Mouse (Mus musculus) gastrocnemius, adult 2 months (tissue): ENCODE measurements at regions not wholly inside any gene's neighbourhood (a gene's known extent, or its start where the extent isn't known, plus 50 kb on each side); places are given as distances from the start of the nearest gene placed in this dataset.
A peak's percentile ranks its signal among the peaks of the same experiment; 100 is the strongest.

ENCODE experiments used
- DNase-seq: peaks from one replicate; pipeline ENCODE4 v3.0.0; 2022
- H3K27ac ChIP-seq: fragments of 200-600 bp; 2 replicates; pipeline ENCODE4 v1.8.1; 2022; ENCODE audit warnings: mild to moderate bottlenecking
- H3K4me3 ChIP-seq: fragments of 200-600 bp; 2 replicates; pipeline ENCODE4 v1.8.1; 2022; ENCODE audit warnings: mild to moderate bottlenecking, moderate library complexity
- CTCF ChIP-seq: fragments of 200-600 bp; IDR thresholded peaks from 2 replicates; pipeline ENCODE4 v1.8.1; 2022; ENCODE audit warnings: antibody characterized with exemption, mild to moderate bottlenecking, moderate library complexity
- intact Hi-C: fragments of 180-260 bp; cut with DNase I; formaldehyde crosslinking; loops from one replicate; pipeline ENCODE4 v1.15.1; 2025

DNA sequence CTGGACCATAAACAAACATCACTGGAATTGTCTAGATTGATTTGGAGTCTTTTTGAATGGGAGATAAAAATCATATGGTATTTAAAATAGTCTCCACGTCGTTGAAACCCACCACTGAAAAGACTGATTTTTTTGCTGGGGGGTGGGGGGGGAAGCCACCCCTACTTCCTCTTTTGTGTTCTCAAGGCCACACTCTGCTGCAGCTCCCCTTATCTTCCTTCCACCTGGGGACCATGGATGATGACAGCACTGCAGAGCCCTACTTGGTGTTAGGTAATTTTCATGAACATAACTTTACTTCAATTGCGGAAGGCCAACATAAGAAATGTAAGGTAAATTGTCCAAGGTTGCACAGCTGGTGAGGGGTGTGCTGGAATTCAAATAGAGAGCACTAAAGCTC is 232.4 kb upstream of the Vrk2 start:
- intact Hi-C loops: no loop called here
- no peak for TF ChIP-seq CTCF
- Histone ChIP-seq H3K4me3 (no peak overlapping the region), H3K27ac (no peak overlapping the region)
- DNase-seq: no peak

- intact Hi-C loops: no loop called here
- TF ChIP-seq CTCF: no peak
- DNase-seq: no peak
- no peak overlapping the region for H3K4me3 ChIP-seq
- H3K27ac ChIP-seq: no peak overlapping the region
These were observed 230.4 kb upstream of the Vrk2 start for GRCm38 (mm10) chr11:26824080-26824727.

GRCm38 (mm10) chr11:26821091-26821490 is 227.3 kb upstream of the Vrk2 start:
- intact Hi-C loops: no loop called here
- no peak for TF ChIP-seq CTCF
- DNase-seq: no peak
- H3K27ac ChIP-seq: no peak overlapping the region
- no peak overlapping the region for H3K4me3 ChIP-seq

DNA sequence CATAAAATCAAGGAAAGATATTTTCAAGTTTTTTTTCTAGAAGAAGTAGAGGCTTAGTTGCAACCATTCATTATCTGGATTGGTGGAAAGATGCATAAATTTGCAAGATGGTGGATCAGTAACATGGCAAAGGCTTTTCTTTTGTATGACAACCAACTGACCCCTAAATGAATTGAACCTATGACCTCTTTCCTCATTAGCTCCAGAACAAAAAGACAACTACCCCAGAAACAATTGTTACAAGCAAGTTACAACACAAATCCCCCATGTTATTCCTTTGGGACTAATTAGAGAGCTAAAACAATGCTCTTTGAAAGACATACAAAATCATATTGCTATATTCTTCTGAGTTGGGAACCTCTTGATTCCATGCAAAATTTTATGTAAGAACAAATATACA is 223.5 kb upstream of the Vrk2 start:
- Histone ChIP-seq H3K4me3 (no peak overlapping the region), H3K27ac (no peak overlapping the region)
- intact Hi-C loops: no loop called here
- no peak for TF ChIP-seq CTCF
- no peak for DNase-seq

DNA sequence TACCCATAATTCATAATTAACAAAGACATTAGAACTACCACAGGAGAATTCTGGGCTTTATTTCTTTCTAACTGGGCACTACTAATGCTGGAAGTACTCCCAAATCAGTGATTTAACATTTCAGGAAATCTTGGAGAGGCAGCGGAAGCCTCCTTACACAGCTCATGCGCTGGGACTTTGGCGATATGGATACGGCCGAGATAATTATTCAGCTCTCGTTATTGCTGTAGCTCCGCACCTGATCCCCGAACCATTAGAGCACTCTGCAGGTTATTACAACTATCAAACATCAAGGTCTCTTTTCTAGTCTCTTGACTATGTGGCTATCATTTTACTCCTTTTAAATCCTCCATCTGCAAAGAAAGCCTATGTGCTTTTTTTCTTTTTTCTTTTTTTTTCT is 221.3 kb upstream of the Vrk2 start:
- intact Hi-C loops: no loop called here
- no peak for DNase-seq

GRCm38 (mm10) chr11:26814601-26815000 is 220.8 kb upstream of the Vrk2 start:
- intact Hi-C loops: no loop called here
- no peak overlapping the region for H3K4me3 ChIP-seq
- no peak for TF ChIP-seq CTCF
- H3K27ac ChIP-seq: no peak overlapping the region
- DNase-seq: no peak

More for the DNA sequence above, 221.3 kb upstream of the Vrk2 start:
- no peak overlapping the region for H3K4me3 ChIP-seq
- H3K27ac ChIP-seq: no peak overlapping the region
- TF ChIP-seq CTCF: no peak

DNA sequence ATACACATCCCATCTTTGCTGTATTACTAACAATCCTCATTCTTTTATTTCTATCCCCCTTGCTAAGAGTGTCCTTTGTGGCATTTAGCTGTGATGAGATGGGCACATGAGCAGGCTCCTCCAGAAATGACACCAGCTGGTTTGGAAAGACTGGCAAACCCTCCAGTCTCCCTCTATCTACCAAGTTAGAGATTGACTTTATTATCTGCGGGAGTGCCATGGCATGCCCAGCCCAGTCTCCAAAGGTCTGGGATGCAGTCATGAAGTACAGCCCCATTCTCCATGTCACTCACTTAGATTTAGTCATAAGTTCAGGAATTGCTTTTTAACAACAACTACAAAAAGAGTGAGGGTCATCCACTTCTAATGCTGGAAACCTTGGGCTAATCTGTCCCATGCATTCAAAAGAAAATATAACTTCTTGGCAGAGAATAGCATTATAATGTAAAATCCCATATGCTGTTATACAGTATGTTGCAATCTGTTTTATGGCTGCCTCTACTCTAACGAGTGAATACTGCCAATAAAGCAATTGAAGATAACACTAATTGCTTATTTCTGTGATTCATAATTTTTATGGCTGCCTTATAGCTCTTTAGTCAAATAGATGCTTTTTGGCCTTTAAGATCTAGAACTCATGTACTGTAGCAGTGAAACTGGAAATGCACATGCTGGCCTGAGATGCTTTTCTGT is 208.6 kb upstream of the Vrk2 start:
- no peak for TF ChIP-seq CTCF
- intact Hi-C loops: no loop called here
- no peak for DNase-seq
- no peak overlapping the region for H3K27ac ChIP-seq
- no peak overlapping the region for H3K4me3 ChIP-seq

DNA sequence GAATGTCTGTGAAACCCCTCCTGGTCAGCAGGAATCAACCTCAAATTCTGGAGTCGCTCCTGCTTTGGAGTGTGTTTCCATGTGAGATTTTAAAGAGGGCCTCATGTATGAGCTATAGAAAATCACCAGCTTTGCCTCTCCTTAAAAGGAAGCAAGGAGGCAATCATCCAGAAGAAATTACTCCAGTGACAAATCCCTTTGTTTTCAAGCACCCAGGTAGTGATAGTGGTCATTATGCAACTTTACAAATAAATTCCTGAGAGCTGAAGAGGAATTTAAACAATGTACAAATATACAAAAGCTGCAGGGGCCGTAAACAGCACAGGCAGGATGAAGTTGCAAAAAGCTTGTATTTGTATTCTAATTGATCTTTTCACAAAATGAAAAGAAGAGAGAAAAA is 206.5 kb upstream of the Vrk2 start:
- no peak for TF ChIP-seq CTCF
- intact Hi-C loops: no loop called here
- DNase-seq: no peak
- H3K4me3 ChIP-seq: no peak overlapping the region
- no peak overlapping the region for H3K27ac ChIP-seq

GRCm38 (mm10) chr11:26794629-26794966 is 200.8 kb upstream of the Vrk2 start:
- H3K27ac ChIP-seq: no peak overlapping the region
- TF ChIP-seq CTCF: no peak
- H3K4me3 ChIP-seq: no peak overlapping the region
- intact Hi-C loops: no loop called here
- DNase-seq: no peak

- TF ChIP-seq CTCF: no peak
- Histone ChIP-seq H3K4me3 (no peak overlapping the region), H3K27ac (no peak overlapping the region)
- DNase-seq: no peak
- intact Hi-C loops: no loop called here
These were observed 200.3 kb upstream of the Vrk2 start for GRCm38 (mm10) chr11:26793928-26794628.

DNA sequence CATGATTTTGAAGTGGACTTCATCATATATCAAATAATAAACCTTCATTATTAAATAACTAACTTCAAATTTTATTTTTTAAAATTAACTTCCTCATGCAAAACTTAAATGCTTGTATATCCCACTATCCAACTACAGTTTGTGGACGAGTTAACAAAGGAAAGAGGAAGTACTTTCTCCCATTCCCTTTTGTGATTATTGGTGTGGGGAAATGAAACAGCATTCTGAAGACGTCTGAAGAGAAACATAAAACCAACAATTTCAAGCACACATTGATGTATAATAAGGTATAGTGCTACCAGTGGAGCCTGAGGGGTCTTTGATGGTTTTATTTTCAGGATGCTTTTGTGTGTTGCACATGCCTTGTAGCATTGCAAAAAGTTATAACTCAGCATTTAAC is 195.5 kb upstream of the Vrk2 start:
- no peak for TF ChIP-seq CTCF
- intact Hi-C loops: no loop called here
- no peak for DNase-seq
- Histone ChIP-seq H3K4me3 (no peak overlapping the region), H3K27ac (no peak overlapping the region)

GRCm38 (mm10) chr11:26785164-26785563 is 191.4 kb upstream of the Vrk2 start:
- intact Hi-C loops: no loop called here
- Histone ChIP-seq H3K4me3 (no peak overlapping the region), H3K27ac (no peak overlapping the region)
- peak; percentile 61 for TF ChIP-seq CTCF
- DNase-seq: no peak

- intact Hi-C loops: no loop called here
- H3K27ac ChIP-seq: no peak overlapping the region
- TF ChIP-seq CTCF: no peak
- H3K4me3 ChIP-seq: no peak overlapping the region
- no peak for DNase-seq
These were observed 179.5 kb upstream of the Vrk2 start for GRCm38 (mm10) chr11:26773122-26773796.
